Mouse (Mus musculus): ENCODE measurements at regions not wholly inside any gene's neighbourhood (a gene's known extent, or its start where the extent isn't known, plus 50 kb on each side); places are given as distances from the start of the nearest gene placed in this dataset.

DNA sequence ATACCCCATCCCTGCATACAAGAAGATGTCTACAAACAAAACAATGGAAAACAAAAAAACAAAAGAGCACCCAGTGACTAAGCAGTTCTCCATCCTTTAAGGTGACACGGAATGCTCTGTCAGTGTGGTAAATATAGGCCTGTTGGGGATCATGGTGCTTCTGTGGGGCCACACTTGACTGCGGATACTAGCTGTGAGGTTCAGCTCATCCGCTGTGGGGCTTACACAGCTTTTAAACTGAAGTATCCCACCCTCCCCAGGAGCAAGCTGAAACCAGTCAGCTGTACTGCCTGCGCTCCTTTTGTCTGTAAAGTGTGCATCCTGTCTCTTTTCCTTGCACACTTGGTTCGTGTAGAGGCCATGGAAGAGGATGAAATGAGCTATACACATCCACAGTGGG lies 113.9 kb upstream of the Zfhx3 start:
- Histone ChIP-seq H3K4me2 (ENCODE audit: low read depth, low read length) (no peak overlapping the region), H3K27ac (no peak overlapping the region), H3K4me3 (ENCODE audit: low read length) (no peak overlapping the region), H3K4me1 (ENCODE audit: insufficient read depth, low read length) (0 out of 2 replicates have a peak, but pooled peaks cover 4% of the 10 kb centered on the region), H3K9ac (replicated peaks; ENCODE audit: low read length) (no peak overlapping the region), H3K27me3 (ENCODE audit: insufficient read depth, low read length) (no peaks in the 10 kb centered on the region; the same call in 1 of the 2 replicates), H3K9me3 (ENCODE audit: low read length) (no peaks in the 10 kb centered on the region), H3K36me3 (ENCODE audit: insufficient read depth, low read length) (no peaks in the 10 kb centered on the region)
- ATAC-seq: no peak
- DNase-seq (ENCODE audit: low spot score): no peak
- no peak for TF ChIP-seq CTCF (IDR thresholded peaks at IDR 0.05; ENCODE audit: low read depth)
- 89% methylated on average over 5 of the region's 5 CpGs for WGBS

DNA sequence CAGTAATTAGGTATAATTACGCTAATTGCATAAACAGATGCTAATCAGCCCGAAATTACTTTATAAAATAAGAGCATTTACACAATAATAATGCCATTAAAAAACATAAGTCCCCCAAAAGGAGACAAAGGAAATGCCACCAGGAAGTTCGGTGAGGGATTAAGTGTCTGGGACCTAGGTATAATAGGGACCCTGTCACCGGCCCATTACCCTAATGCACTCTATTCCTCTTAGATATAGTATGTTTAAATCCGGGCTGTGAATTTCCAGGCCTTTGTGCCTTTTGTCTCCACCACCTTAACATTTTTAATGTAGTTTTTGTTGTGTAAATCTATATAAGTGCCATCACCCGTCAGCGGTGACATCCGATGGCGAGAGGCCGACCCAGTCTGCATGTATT lies 109.0 kb upstream of the Zfhx3 start:
- no peaks in the 10 kb centered on the region for H3K4me1 ChIP-seq (ENCODE audit: insufficient read depth, low read length)
- DNase-seq (ENCODE audit: low spot score): no peak
- TF ChIP-seq CTCF (IDR thresholded peaks at IDR 0.05; ENCODE audit: low read depth): no peak
- H3K36me3 ChIP-seq (ENCODE audit: insufficient read depth, low read length): no peaks in the 10 kb centered on the region
- 63% methylated on average over 10 of the region's 10 CpGs for WGBS
- no peak overlapping the region for H3K4me2 ChIP-seq (ENCODE audit: low read depth, low read length)
- H3K27me3 ChIP-seq (ENCODE audit: insufficient read depth, low read length): no peaks in the 10 kb centered on the region; the same call in 1 of the 2 replicates
- H3K27ac ChIP-seq: no peak overlapping the region
- H3K9ac ChIP-seq (replicated peaks; ENCODE audit: low read length): no peak overlapping the region
- no peak overlapping the region for H3K4me3 ChIP-seq (ENCODE audit: low read length)
- H3K9me3 ChIP-seq (ENCODE audit: low read length): no peaks in the 10 kb centered on the region
- no peak for ATAC-seq

DNA sequence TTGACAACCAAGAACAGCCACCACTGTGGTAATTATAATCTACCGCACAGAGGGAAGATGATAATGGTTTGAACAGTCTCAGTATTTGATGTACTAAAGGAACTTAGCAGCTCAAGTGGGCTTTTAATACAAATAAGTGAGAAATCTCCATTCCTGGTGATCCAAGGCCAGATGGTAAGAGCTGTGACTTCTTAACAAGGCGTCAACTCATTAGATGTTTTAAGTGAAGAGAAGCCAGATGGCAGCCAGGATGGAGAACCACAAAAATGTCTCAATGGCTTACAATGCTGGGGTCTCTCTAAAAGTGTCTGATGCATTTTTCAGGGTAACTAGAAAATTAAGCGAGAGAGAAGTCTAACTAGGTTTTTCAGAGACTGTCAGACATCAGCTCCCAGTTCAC lies 96.3 kb upstream of the Zfhx3 start:
- Histone ChIP-seq H3K4me2 (ENCODE audit: low read depth, low read length) (no peak overlapping the region), H3K27me3 (ENCODE audit: insufficient read depth, low read length) (no peaks in the 10 kb centered on the region), H3K36me3 (ENCODE audit: insufficient read depth, low read length) (no peaks in the 10 kb centered on the region), H3K9ac (replicated peaks; ENCODE audit: low read length) (no peak overlapping the region), H3K4me1 (ENCODE audit: insufficient read depth, low read length) (no peaks in the 10 kb centered on the region), H3K4me3 (ENCODE audit: low read length) (no peak overlapping the region), H3K9me3 (ENCODE audit: low read length) (no peaks in the 10 kb centered on the region), H3K27ac (no peak overlapping the region)
- no peak for TF ChIP-seq CTCF (IDR thresholded peaks at IDR 0.05; ENCODE audit: low read depth)
- ATAC-seq: no peak
- 85% methylated on average over 3 of the region's 3 CpGs for WGBS
- DNase-seq (ENCODE audit: low spot score): no peak

DNA sequence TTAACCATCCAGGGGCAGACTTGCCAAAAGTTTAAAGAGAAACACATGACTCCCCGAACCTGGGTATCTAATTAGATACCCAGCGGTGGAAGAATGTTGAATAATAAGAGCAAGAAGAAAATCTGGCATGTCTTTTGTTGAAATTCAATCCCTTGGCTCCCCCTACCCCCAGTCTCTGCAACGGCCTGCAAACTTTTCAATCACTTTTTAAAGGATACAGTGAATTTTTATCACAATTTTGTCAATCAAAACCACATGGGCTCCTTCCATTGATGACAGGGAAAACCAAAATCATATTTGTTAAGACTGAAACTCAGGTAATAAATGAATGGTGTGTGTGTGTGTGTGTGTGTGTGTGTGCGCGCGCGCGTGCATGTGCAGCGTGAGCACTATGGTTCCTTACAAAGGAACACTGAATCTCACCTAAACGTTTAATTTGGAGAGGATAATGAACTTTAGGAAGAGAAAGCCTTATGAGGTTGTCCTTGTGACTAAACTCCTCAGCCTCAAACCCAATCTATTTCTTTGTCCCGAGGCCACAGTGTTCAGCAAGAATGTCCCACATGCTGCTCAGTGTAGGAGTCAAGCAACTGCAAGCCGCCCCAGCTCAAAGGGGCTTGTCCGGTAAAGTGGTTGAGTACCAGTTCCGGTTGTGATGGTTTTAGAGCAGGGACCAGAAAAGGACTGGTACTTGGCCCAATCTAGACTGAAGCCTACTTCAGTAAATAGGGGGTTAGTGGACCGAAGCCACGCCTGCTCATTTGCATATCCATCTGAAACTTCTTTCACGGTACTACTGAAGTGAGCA lies 91.0 kb upstream of the Zfhx3 start:
- no peak overlapping the region for H3K4me3 ChIP-seq (ENCODE audit: low read length)
- no peak overlapping the region for H3K4me2 ChIP-seq (ENCODE audit: low read depth, low read length)
- H3K36me3 ChIP-seq (ENCODE audit: insufficient read depth, low read length): no peaks in the 10 kb centered on the region
- H3K4me1 ChIP-seq (ENCODE audit: insufficient read depth, low read length): no peaks in the 10 kb centered on the region
- H3K27me3 ChIP-seq (ENCODE audit: insufficient read depth, low read length): no peaks in the 10 kb centered on the region
- no peak for DNase-seq (ENCODE audit: low spot score)
- H3K9ac ChIP-seq (replicated peaks; ENCODE audit: low read length): no peak overlapping the region
- no peak for ATAC-seq
- no peak for TF ChIP-seq CTCF (IDR thresholded peaks at IDR 0.05; ENCODE audit: low read depth)
- no peaks in the 10 kb centered on the region for H3K9me3 ChIP-seq (ENCODE audit: low read length)
- 78% methylated on average over 17 of the region's 17 CpGs for WGBS
- no peak overlapping the region for H3K27ac ChIP-seq

DNA sequence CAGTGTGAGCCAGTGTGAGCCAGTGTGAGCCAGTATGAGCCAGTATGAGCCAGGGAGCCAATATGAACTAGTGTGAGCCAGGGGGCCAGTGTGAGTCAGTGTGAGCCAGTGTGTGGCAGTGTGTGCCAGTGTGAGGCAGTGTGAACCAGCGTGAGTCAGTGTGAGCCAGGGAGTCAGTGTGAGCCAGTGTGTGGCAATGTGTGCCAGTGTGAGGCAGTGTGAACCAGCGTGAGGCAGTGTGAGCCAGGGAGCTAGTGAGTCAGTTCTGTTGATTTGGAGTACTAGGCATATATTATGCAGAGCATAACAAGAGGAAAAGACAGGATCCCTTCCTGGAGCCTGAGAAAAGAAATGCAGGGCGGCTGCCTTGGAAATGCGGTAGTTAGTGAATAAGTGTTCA lies 82.7 kb upstream of the Zfhx3 start:
- 88% methylated on average over 4 of the region's 4 CpGs for WGBS
- Histone ChIP-seq H3K27me3 (ENCODE audit: insufficient read depth, low read length) (no peaks in the 10 kb centered on the region), H3K4me1 (ENCODE audit: insufficient read depth, low read length) (no peaks in the 10 kb centered on the region), H3K27ac (no peak overlapping the region), H3K36me3 (ENCODE audit: insufficient read depth, low read length) (no peaks in the 10 kb centered on the region), H3K9ac (replicated peaks; ENCODE audit: low read length) (no peak overlapping the region), H3K4me2 (ENCODE audit: low read depth, low read length) (no peak overlapping the region), H3K9me3 (ENCODE audit: low read length) (no peaks in the 10 kb centered on the region), H3K4me3 (ENCODE audit: low read length) (no peak overlapping the region)
- no peak for DNase-seq (ENCODE audit: low spot score)
- ATAC-seq: no peak
- no peak for TF ChIP-seq CTCF (IDR thresholded peaks at IDR 0.05; ENCODE audit: low read depth)

DNA sequence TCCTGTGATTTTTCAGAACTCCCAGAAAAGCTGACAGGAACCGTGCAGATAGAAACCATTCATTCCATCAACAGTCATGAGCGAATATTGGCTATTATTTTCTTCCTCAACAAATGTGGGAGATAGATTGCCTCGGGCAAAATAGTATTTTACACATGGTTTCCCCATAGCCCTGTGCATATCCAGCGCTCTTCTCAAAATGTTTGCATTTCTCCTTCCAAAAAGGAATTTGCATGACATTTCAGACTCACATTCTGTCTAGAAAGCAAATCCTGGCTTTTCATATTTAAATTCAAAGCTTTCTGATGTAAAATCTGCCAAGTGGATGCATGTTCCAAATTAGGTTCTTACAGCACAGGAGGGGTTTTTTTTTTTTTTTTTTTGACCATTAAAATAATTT lies 82.2 kb upstream of the Zfhx3 start:
- Histone ChIP-seq H3K27ac (no peak overlapping the region), H3K4me1 (ENCODE audit: insufficient read depth, low read length) (no peaks in the 10 kb centered on the region), H3K36me3 (ENCODE audit: insufficient read depth, low read length) (no peaks in the 10 kb centered on the region), H3K4me2 (ENCODE audit: low read depth, low read length) (no peak overlapping the region), H3K27me3 (ENCODE audit: insufficient read depth, low read length) (no peaks in the 10 kb centered on the region), H3K4me3 (ENCODE audit: low read length) (no peak overlapping the region), H3K9ac (replicated peaks; ENCODE audit: low read length) (no peak overlapping the region), H3K9me3 (ENCODE audit: low read length) (no peaks in the 10 kb centered on the region)
- ATAC-seq (no peak), DNase-seq (ENCODE audit: low spot score) (no peak)
- no peak for TF ChIP-seq CTCF (IDR thresholded peaks at IDR 0.05; ENCODE audit: low read depth)
- 62% methylated on average over 4 of the region's 4 CpGs for WGBS

Data from hindbrain, postnatal 0 days (tissue).